Mouse (Mus musculus) NIH3T3 (cell line): ENCODE results near the gene Rnase2b.
A peak's percentile ranks its signal among the peaks of the same experiment; 100 is the strongest.
"Not testable (repeated sequence)": the region's sequence is repeated elsewhere in the genome, so short reads cannot be mapped to it uniquely, and the experiment has no call there.

Source experiments
- DNase-seq: peaks from one replicate; pipeline ENCODE4 v3.0.0-alpha.2; 2012; ENCODE audit warnings: low read depth

Rnase2b gene

DNA sequence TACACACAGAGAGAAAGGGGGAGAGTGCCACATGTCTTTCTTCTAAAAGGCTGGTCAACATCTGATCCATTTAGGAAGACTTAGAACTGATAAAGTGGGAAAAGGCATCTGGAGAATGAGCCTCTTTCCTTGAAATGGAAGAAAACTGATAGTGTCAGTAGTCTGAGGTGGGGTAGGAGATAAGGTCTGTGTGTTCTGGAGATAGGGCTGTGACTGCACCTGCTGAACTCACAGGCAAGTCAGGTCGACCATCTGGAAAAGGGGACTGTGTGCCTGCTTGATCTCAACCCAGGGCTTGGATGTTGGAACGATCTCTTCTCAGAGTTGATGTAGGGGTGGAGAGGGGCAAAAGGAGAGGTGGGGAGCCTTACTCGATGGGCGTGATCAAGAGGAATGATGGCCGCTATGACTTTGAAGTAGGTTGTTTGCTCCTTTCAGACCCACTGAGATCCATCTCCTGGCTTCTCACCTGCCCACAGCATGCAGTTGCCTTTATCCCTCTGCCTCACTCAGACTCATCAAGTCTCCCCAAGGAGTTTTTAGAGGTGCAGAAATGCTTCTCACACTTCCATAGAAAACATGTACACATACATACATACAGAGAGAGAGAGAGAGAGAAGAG, 9.7 kb upstream of the Rnase2b start:
- DNase-seq: no peak

DNA sequence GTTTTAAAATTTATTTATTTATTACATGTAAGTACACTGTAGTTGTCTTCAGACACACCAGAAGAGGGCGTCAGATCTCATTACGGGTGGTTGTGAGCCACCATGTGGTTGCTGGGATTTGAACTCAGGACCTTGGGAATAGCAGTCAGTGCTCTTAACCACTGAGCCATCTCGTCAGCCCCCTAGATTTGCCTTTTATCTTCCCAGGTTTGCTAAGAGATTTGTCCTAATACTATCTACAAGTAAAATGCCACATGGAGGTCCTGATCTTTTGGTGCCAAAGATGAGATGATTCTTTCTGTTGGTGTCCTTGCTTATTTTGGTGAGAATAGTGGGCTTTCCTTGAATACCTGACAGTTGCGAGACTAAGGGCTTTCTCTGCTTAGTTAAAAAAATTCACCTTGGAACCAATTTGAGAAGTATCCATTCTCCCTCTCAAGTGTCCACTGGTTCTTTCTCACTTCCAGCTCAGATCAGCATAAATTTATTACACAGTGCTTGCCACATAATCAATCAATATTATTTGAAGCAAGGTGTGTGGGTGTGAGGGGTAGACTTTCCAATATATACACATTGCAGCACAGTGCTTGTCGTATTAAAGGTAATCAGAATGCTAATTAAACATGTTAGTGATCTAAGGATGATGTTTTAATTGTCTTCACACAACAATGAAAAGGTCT, 5.9 kb upstream of the Rnase2b start:
- no peak for DNase-seq

- no peak for DNase-seq
These were observed 5.4 kb upstream of the Rnase2b start for GRCm38 (mm10) chr14:51156736-51157068.

- DNase-seq: no peak
These were observed 5.0 kb upstream of the Rnase2b start for GRCm38 (mm10) chr14:51157072-51157471.

- not testable (repeated sequence) for DNase-seq
These were observed 1.3 kb downstream of the Rnase2b start for GRCm38 (mm10) chr14:51163323-51163722.

GRCm38 (mm10) chr14:51165435-51165834, 3.4 kb downstream of the Rnase2b start:
- DNase-seq: no peak

GRCm38 (mm10) chr14:51166068-51166467, 4.0 kb downstream of the Rnase2b start:
- DNase-seq: no peak

DNA sequence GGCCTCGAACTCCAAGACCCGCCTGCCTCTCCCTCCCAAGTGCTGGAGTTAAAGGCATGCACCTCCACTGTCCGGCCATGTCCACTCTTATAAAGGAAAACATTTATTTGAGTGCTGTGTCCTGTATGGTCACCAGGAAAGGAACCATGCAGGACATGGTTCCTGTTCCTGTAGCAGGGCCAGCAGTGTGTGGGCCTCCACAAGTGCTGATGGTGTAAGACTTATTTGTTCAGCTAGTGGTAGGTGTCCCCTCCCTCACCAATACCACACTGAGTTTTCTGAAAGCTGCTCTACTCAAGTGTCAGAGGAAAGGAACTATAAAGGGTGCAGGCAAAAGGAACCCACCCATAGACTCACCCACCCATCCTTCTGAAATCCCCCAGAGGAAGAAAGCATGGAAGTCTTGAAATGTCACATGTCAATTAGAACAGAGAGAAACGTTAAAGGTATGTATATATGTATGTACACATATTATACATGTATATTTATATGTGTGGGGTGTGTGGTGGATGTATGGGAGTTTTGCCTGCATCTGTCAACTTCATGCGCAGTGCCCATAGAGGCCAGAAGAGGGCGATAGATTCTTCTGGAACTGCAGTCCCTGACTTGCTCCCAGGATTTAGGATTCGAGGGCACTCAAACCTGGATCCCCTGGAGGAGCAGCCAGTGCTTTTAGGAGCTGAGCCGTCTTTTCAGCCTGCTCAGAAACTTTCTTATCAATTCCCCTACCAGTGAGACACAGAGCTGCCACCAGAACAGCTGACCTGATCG, 10.2 kb downstream of the Rnase2b start:
- DNase-seq: not testable (repeated sequence)

DNA sequence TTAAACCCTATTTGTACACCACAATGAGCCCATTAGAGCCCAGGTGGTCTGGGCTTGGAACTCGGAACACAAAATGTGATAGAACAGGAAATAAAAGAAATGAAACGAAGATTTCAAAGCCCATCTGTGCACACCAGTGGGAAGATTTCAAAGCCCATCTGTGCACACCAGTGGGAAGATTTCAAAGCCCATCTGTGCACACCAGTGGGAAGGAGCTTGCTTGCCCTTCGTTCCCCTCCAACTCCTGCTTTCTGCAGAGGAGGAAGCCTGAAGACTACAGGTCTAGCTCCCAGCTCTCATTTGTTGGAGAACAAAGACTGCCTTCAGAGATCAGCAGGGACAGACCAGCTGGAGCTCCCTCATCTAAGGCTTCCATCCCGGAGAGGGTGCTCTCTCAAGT, 10.9 kb downstream of the Rnase2b start:
- not testable (repeated sequence) for DNase-seq

GRCm38 (mm10) chr14:51173843-51174242, 11.8 kb downstream of the Rnase2b start:
- DNase-seq: no peak

- not testable (repeated sequence) for DNase-seq
These were observed 19.0 kb downstream of the Rnase2b start for GRCm38 (mm10) chr14:51181051-51181450.

DNA sequence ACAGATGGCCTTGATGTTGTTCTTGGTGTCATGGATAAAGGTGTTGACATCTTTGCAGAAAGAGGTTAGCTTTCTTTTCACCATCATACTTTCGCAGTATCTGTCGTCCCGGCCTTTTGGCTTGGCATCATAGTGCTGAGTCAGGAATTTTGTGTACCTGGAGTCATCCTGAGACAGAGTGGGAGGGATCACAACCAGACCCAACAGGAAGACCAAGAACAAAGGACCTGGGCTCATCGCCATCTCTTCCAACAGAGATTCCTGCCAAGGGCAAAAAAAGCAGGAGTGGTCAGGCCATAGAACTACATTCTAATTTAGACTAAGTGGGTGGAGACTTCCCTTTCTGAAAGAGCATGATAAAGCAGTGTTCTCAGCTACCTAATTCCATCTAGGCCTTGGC, 33.6 kb downstream of the Rnase2b start:
- DNase-seq: no peak

DNA sequence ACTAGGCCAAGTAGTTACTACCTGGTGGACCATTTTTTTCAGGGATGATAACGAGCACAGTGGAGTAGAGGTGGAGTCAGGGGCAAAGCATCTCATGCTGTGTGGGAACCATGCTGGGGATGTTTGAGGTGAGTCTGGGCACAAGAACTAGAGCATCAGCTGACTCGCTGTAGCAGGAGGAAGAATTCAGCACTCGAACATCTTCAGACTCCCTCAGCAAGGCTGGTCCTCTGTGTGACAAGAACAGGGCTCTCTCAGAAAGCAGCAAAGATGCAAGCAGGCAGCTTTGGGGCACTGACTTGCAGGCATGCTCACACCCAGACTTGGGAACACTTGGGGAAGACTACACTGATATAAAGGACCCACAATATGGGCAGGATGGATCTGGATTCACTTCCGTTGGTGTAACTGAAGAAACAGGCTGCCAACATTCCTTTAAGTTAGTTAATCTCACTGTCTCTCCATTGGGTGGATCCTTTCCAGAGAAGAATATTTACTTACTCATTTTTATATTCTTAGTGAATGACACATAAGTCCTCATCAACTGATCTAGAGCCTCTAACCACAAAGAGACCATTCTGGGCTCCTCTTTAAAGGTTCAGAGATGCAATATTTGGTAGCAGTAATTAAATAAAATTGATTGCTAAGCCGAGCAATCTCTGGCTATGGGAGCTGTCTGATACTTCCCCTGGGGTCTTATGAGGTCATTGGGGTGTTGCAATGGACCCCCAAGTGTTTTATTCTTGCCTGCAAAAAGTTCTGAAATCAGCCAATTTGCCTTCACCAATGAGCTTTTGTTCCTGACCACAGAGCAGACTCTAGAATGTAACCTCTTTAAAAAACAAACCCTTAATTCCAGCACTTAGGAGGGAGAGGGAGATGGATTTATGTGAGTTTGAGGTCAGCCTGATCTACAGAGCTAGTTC, 37.3 kb downstream of the Rnase2b start, which contains the start of gene Ang2:
Gene Ang2, minus strand, starts transcription at position 51 of the 926 bp plus-strand sequence.
- peak; percentile 28 for DNase-seq

DNA sequence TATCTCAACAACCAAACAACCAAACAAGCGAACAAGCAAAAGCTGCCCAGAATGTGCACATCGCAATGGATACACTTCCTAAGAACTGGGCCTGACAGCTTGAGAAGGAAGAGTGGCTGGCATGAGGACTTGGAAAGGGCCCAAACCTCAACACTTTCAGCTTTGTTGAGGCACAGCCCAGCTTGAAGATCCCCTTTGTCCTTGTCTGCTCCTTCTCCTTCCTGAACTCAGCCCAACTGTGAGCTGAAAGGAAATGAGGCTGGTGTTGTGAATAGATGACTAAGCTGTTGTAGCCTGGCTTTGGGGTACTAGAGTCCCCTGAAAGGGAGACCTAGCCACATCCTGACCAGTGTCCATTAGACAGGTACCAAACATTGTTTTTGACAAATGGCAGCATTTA, 38.0 kb downstream of the Rnase2b start:
- DNase-seq: peak; percentile 34

- peak; percentile 14 for DNase-seq
These were observed 38.4 kb downstream of the Rnase2b start for GRCm38 (mm10) chr14:51200466-51200865.

GRCm38 (mm10) chr14:51203115-51203514, 41.1 kb downstream of the Rnase2b start, which contains the start of gene Ear14:
Ear14 (plus strand) TSS chr14:51203391.
- DNase-seq: no peak
